Mouse (Mus musculus): ENCODE measurements at regions not wholly inside any gene's neighbourhood (a gene's known extent, or its start where the extent isn't known, plus 50 kb on each side); places are given as distances from the start of the nearest gene placed in this dataset.

DNA sequence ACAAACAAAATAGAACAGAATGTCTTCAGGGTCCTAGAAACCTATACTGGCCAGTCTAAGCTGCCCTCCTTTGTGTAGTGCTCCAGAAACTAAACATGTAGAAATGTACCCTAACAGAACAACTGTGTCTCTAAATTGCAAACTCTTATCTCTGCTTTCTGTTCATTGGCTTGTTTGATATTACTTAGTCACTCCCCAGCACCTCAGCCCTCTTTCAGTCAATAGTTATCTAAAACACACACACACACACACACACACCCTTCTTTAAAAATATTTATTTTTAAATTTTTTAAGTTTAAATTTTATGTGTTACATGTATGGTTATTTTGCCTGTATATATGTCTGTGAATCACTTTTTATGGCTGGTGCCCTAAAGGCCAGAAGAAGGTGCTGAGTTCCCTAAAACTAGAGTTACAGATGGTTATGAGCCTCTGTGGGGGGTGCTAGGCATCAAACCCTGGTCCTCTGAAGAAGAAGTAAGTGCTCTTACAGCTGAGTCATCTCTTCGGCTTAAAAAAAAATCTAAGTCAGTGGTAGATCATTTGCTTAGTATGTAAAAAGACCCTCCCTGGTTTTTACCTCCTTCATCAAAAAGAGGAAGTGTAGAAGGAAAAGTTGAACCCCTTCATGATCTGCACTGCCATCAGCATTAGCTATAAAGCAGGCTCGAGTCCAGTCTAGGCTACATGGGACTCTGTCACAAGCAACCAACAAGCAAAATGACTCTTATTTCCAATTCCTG, 96.6 kb upstream of the C9orf72 start:
- no peak for TF ChIP-seq CTCF (IDR thresholded peaks at IDR 0.05; ENCODE audit: extremely low read depth, insufficient read length, insufficient replicate concordance, low read depth, low read length)
- no peak for TF ChIP-seq POLR2A (IDR thresholded peaks at IDR 0.05; ENCODE audit: low read depth, low read length)

Data from small intestine, adult 2 months (tissue).